Mouse (Mus musculus) thymus, postnatal 10 days (tissue): ENCODE measurements around the gene Olfr212.
"Not testable (repeated sequence)": the region's sequence is repeated elsewhere in the genome, so short reads cannot be mapped to it uniquely, and the experiment has no call there.

Experiments
- DNase-seq, 2 experiments: peaks; one replicate each; pipeline ENCODE4 v3.0.0; 2021; ENCODE audit warnings: low spot score in 2 of 2

Gene Olfr212

DNA sequence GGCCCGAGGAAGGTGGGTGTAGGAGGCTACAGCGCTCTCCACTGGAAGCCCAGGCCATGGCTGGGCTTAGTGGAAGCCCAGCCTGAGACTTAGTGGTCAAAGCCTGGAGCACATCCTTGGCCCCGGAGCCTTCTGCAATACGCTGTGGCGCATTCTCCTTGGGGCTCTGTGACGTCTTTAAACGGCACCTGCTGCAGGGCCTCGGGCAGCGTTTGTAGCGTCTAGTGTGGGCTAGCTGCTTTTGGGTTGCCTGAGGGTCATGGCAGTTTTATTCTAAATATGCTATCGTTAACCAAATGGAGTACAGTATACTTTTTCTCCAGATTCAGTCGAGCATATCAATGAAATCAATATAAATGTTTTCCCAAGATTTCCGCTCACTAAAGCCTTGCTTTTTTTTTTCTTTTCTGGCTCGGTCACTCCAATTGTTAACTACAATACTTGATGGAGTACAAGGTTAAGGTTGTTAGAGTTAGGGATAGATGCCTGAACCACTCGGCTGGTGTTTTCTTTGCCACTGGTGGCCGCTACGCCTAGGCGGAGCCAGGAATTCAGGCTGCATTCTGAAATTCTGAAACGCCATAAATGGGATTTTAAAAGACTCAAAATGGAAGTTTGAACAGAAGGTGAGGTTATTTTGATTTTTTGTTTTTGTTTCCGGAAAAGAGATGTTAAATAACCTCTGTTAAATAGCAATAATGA is at the start of gene Olfr212:
Gene Olfr212, plus strand, starts transcription at position 215 of the 702 bp plus-strand sequence.
- not testable (repeated sequence) for DNase-seq

- DNase-seq = no peak
These were observed 47.6 kb upstream of the Olfr212 start for GRCm38 (mm10) chr6:116458728-116459127.

DNA sequence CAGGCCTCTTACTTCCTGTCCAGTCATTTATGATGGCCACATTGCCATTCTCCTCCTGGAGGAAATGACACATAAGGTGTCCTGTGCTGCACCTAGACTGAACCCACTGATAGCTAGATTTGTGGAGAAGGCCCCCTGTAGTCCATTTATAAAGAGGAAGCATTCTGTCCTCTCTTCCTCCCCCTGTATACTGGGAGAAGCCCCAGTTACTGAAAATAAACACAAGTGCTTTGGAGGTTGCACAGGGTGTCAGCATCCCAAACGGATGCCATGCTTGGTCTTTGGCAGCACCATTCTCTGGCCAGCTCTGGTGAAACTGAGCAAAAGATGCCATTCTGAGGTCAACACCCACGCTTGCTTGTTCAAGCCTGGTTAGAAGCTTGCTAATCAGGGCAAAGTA is 47.1 kb upstream of the Olfr212 start:
- no peak for DNase-seq

DNA sequence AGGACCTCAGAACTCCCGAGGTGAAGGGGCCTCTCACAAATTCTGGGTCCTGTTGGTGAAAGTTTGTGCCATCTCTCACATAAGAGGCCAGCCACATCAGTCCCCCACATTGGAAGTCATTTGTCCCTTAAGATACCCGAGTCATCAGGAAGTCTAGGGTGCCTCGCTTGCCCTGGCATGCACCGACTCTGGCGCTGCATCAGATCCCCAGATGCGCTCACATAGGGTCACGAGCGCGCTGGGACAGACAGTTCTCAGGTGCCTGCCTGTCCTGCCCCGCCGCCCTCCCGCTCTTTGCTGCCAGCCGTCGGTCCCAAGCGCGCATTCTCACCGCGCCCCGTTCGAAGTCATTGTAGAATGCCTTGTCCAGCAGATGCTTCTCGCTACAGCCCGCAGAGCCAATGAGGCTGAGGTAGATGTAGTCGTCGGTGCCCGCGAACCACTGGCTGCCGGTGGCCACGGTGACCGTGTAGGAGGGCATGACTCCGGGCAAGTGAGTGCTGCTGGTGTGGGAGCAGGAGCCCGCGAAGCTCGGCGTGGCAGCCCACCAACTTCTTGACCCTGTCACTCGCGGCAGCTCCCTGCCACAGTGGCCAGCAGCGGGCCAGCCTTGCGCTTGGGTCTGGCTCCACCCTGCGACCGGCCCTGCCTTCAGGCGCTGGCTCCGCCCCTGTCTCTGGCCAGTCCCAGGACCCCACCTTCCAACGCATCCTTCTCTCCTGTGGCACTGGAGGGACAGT is 45.6 kb upstream of the Olfr212 start, which contains the start of gene Alox5:
Gene Alox5, minus strand, starts transcription at position 635 of the 740 bp plus-strand sequence.
- DNase-seq = no peak

DNA sequence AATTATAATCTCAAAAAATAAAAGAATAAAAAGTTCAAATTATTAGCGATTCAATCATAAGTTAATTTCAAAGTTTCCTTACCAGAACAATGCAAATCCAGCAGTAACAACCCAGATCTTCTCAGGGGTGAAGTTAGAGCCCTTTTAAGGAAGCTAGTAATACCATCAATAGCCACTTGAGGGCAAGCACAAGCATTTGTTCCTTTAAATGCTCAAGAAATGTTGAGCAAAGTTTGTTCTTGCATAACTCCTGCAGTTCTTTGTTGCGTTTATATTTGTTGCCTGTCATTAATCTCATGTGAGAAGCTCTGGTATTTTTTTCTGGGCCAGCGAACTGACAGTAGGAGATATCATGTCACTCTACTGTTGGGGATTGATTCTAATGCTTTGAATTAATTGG is 38.2 kb upstream of the Olfr212 start:
- DNase-seq = no peak

- DNase-seq = no peak
These were observed 21.2 kb upstream of the Olfr212 start for GRCm38 (mm10) chr6:116485081-116485480.

GRCm38 (mm10) chr6:116486833-116487232 is 19.5 kb upstream of the Olfr212 start:
- no peak for DNase-seq

DNA sequence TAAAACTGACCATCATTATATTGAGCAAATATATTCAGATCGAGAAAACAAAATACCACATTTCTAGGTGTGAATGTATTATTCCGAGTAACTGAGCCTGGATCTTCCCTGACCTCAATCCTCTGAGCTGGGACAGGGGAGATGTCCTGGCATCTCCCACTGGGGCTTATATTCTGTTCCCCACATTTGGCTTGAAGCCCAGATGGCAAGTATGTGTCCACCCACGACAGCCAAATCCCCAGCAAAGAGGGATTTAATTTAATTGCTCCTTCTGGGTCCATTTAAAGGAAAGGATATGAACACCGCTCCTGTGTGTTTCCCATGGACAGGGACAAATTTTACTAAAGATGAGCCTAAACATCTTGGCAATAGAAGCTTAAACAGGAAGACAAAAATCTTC is 17.5 kb upstream of the Olfr212 start, which contains the start of gene Olfr211:
Gene Olfr211, plus strand, starts transcription at position 301 of the 400 bp plus-strand sequence.
- DNase-seq = no peak

GRCm38 (mm10) chr6:116493742-116494141 is 12.6 kb upstream of the Olfr212 start:
- no peak for DNase-seq

GRCm38 (mm10) chr6:116495960-116496359 is 10.4 kb upstream of the Olfr212 start:
- DNase-seq = no peak

DNA sequence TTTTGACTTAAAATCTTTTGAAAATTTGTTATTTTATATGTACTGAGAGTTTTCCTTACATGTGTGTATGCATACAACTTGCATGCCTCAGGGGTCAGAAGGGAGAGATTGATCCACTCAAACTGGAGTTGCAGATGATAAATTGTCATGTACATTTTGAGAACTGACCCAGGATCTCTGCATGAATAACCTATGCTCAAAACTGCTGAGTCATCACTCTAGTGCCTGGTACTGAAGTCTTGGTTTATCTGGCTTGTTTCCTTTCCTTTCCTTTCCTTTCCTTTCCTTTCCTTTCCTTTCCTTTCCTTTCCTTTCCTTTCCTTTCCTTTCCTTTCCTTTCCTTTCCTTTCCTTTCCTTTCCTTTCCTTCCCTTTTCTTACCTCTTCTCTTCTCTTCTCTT is 8.5 kb downstream of the Olfr212 start:
- no peak for DNase-seq

GRCm38 (mm10) chr6:116538156-116538555 is 31.8 kb downstream of the Olfr212 start, which contains the start of gene Olfr213:
Gene Olfr213, plus strand, starts transcription at chr6:116538456.
- no peak for DNase-seq

- DNase-seq = no peak
These were observed 36.2 kb downstream of the Olfr212 start for GRCm38 (mm10) chr6:116542500-116542899.

DNA sequence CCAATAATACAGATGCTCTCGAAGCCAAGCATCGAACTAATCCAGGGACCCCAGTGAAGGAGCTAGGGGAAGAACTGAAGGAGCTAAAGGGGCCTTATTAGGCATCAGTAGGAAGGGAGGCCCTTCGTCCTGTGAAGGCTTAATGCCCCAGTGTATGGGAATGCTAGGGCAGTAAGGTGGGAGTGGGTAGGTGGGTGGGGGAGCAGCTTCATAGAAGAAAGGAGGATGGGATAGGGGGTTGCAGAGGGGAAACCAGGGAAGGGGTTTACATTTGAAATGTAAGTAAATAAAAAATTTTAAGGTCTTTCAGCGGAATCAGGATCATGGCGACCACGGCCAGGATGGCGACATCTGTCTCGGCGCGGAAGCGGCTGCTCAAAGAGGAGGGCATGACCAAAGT is 44.5 kb downstream of the Olfr212 start, which contains the start of gene Gm5580:
Gene Gm5580, plus strand, starts transcription at position 301 of the 400 bp plus-strand sequence.
- DNase-seq = not testable (repeated sequence)

- DNase-seq = no peak
These were observed 47.6 kb downstream of the Olfr212 start, which contains the start of gene Olfr214 for GRCm38 (mm10) chr6:116553935-116554334. Gene Olfr214, plus strand, starts transcription at chr6:116554235.

GRCm38 (mm10) chr6:116554952-116555351 is 48.6 kb downstream of the Olfr212 start:
- DNase-seq = no peak
